Mouse (Mus musculus) urinary bladder, postnatal 25 days (tissue): ENCODE data around the gene Dnlz.

Source experiments
- DNase-seq: peaks from one replicate; pipeline ENCODE4 v3.0.0; 2022; ENCODE audit warnings: low spot score

Dnlz gene

DNA sequence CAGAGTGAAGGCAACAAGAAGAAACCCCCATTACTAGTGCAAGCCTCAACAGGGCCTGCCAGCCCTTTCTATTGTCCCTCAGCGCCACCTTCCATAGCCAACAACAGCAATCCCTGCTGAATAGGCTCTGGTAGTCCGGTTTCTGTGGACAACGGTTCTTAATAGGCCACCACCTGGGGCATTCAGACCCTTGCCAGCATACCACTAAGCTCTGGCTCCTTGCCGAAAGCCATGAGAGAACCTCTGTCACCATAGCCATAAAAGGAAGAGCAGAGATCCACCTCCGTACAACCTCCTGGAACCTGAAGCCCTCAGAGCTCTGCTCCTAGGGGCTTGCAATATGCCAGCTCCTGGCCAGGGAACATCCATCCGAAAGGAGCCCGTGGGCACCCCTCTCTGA is 52.6 kb downstream of the Dnlz start:
- DNase-seq: no peak

DNA sequence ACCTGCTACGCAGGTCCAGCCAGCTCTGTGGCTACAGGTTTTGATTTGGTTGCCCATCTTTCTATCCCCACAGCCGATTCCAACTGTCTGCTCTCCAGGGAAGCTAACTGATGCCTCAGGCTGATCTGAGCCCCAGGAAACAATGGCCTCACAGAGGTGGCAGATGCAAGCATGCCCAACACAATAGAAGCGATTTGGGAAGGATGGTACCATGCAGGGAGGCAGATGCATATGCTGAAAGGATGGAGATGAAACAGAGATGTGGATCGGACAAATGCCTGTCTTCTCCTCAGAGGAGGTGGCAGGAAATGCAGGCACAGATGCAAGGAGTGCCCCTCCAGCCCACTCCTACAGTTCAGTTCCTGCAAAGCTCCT is 53.1 kb downstream of the Dnlz start:
- DNase-seq: no peak

DNA sequence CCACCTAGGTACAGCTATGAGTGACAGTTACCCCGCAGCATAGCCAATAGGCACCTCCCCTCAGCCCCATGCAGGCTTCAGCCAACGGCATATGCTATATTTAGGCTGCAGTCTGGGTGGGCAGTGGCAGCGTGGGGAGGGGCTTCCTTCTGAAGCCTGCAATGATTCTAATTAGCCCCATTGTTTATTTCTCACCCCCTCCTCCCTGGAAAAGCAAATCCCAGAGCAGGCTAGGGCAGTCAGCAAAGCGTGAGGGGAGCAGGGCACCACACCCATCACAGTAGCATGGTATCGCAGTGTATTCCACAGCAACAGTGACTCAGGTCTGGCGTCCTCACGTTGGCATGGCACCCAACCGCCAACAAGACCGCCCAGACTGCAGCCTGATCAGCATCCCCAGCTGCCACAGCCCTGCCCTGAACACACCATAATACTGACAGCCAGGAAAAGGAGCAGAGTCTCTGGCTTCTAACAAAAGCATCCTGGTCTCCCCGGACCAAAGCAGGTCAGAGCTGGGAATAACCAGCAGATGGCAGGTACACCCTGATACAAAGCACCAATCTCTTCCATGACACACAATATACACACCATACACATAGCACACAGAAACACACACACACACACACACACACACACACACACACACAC is 53.6 kb downstream of the Dnlz start:
- no peak for DNase-seq
